Mouse (Mus musculus): Measurements from ENCODE around the gene Dctn2. TPM values are rescaled to one million over a fixed set of nuclear protein-coding genes. Genes with fewer than 3 reads are reported as not detected.

Gene Dctn2
- total RNA-seq, 2 experiments from 2014 or later, result 63.6 to 87.4 TPM

Other genes with a start within 250 kb of the Dctn2 start
- 46.6 and 48.6 TPM in 2 replicates for gene Tsfm, start 235.5 kb upstream of the Dctn2 start, total RNA-seq (2015)
- 42.8 and 45.6 TPM in 2 replicates for gene Tsfm, start 235.5 kb upstream of the Dctn2 start, total RNA-seq (2017)
- 36.5 and 46.6 TPM in 2 replicates for gene Mettl1, start 225.0 kb upstream of the Dctn2 start, total RNA-seq (2015)
- 22.7 and 30.9 TPM in 2 replicates for gene Mettl1, start 225.0 kb upstream of the Dctn2 start, total RNA-seq (2017)
- 0.07 TPM in 1 of 2 replicates, not detected in the other for gene Eef1akmt3, start 224.9 kb upstream of the Dctn2 start, total RNA-seq (2015)
- gene Eef1akmt3, start 224.9 kb upstream of the Dctn2 start, total RNA-seq (2017), result not detected in 2 replicates
- 0.10 TPM in 1 of 2 replicates, not detected in the other for gene Cyp27b1, start 218.1 kb upstream of the Dctn2 start, total RNA-seq (2015)
- gene Cyp27b1, start 218.1 kb upstream of the Dctn2 start, total RNA-seq (2017), result 0.30 TPM in 1 of 2 replicates, not detected in the other
- gene March9, start 206.2 kb upstream of the Dctn2 start, total RNA-seq (2015), result 0.05 and 0.10 TPM in 2 replicates
- 0.08 TPM in 1 of 2 replicates, not detected in the other for gene March9, start 206.2 kb upstream of the Dctn2 start, total RNA-seq (2017)
- 781 and 827 TPM in 2 replicates for gene Cdk4, start 202.8 kb upstream of the Dctn2 start, total RNA-seq (2015)
- 536 and 567 TPM in 2 replicates for gene Cdk4, start 202.8 kb upstream of the Dctn2 start, total RNA-seq (2017)
- gene Tspan31, start 196.1 kb upstream of the Dctn2 start, total RNA-seq (2015), result 93.8 and 97.5 TPM in 2 replicates
- 67.2 and 73.0 TPM in 2 replicates for gene Tspan31, start 196.1 kb upstream of the Dctn2 start, total RNA-seq (2017)
- gene Agap2, start 191.1 kb upstream of the Dctn2 start, total RNA-seq (2015), result 5.3 and 9.7 TPM in 2 replicates
- gene Agap2, start 191.1 kb upstream of the Dctn2 start, total RNA-seq (2017), result 37.4 and 41.4 TPM in 2 replicates
- gene Os9, start 145.2 kb upstream of the Dctn2 start, total RNA-seq (2015), result 40.1 and 43.7 TPM in 2 replicates
- gene Os9, start 145.2 kb upstream of the Dctn2 start, total RNA-seq (2017), result 192 and 207 TPM in 2 replicates
- 212 and 219 TPM in 2 replicates for gene B4galnt1, start 101.1 kb upstream of the Dctn2 start, total RNA-seq (2015)
- 122 and 139 TPM in 2 replicates for gene B4galnt1, start 101.1 kb upstream of the Dctn2 start, total RNA-seq (2017)
- gene Slc26a10, start 85.7 kb upstream of the Dctn2 start, total RNA-seq (2015), result not detected in 2 replicates
- gene Slc26a10, start 85.7 kb upstream of the Dctn2 start, total RNA-seq (2017), result 0.84 and 0.87 TPM in 2 replicates
- gene Arhgef25, start 76.3 kb upstream of the Dctn2 start, total RNA-seq (2015), result 1.7 and 3.1 TPM in 2 replicates
- gene Arhgef25, start 76.3 kb upstream of the Dctn2 start, total RNA-seq (2017), result 3.0 and 5.3 TPM in 2 replicates
- gene Dtx3, start 70.6 kb upstream of the Dctn2 start, total RNA-seq (2015), result 23.8 and 28.0 TPM in 2 replicates
- 18.0 and 19.3 TPM in 2 replicates for gene Dtx3, start 70.6 kb upstream of the Dctn2 start, total RNA-seq (2017)
- 9.7 and 11.2 TPM in 2 replicates for gene Pip4k2c, start 54.8 kb upstream of the Dctn2 start, total RNA-seq (2015)
- gene Pip4k2c, start 54.8 kb upstream of the Dctn2 start, total RNA-seq (2017), result 11.4 and 12.1 TPM in 2 replicates
- gene Kif5a, start 3.0 kb upstream of the Dctn2 start, total RNA-seq (2015), result 0.05 and 0.25 TPM in 2 replicates
- gene Kif5a, start 3.0 kb upstream of the Dctn2 start, total RNA-seq (2017), result 0.04 and 0.20 TPM in 2 replicates
- gene Mbd6, start 22.6 kb downstream of the Dctn2 start, total RNA-seq (2015), result 41.9 and 44.0 TPM in 2 replicates
- gene Mbd6, start 22.6 kb downstream of the Dctn2 start, total RNA-seq (2017), result 4.1 and 6.8 TPM in 2 replicates
- gene Mars, start 45.4 kb downstream of the Dctn2 start, total RNA-seq (2015), result 88.3 and 93.1 TPM in 2 replicates
- gene Mars, start 45.4 kb downstream of the Dctn2 start, total RNA-seq (2017), result 196 and 210 TPM in 2 replicates
- gene Arhgap9, start 55.6 kb downstream of the Dctn2 start, total RNA-seq (2015), result 37.1 and 38.0 TPM in 2 replicates
- gene Arhgap9, start 55.6 kb downstream of the Dctn2 start, total RNA-seq (2017), result 37.3 and 39.5 TPM in 2 replicates
- not detected in 2 replicates for gene Gli1, start 75.6 kb downstream of the Dctn2 start, total RNA-seq (2015)
- gene Gli1, start 75.6 kb downstream of the Dctn2 start, total RNA-seq (2017), result not detected in 2 replicates
- gene Inhbe, start 88.0 kb downstream of the Dctn2 start, total RNA-seq (2015), result 0.02 TPM in 1 of 2 replicates, not detected in the other
- gene Inhbe, start 88.0 kb downstream of the Dctn2 start, total RNA-seq (2017), result not detected in 2 replicates
- gene Inhbc, start 104.1 kb downstream of the Dctn2 start, total RNA-seq (2015), result not detected in 2 replicates
- gene Inhbc, start 104.1 kb downstream of the Dctn2 start, total RNA-seq (2017), result not detected in 2 replicates
- 61.4 and 90.3 TPM in 2 replicates for gene R3hdm2, start 114.0 kb downstream of the Dctn2 start, total RNA-seq (2015)
- gene R3hdm2, start 114.0 kb downstream of the Dctn2 start, total RNA-seq (2017), result 37.4 TPM in 2 replicates
- gene Stac3, start 235.3 kb downstream of the Dctn2 start, total RNA-seq (2015), result 0.20 and 0.25 TPM in 2 replicates
- gene Stac3, start 235.3 kb downstream of the Dctn2 start, total RNA-seq (2017), result 1.1 TPM in 1 of 2 replicates, not detected in the other
- not detected in 2 replicates for gene Ndufa4l2, start 248.6 kb downstream of the Dctn2 start, total RNA-seq (2015)
- not detected in 2 replicates for gene Ndufa4l2, start 248.6 kb downstream of the Dctn2 start, total RNA-seq (2017)